Mouse (Mus musculus) thymus, adult 2 months (tissue): ENCODE measurements around the gene Gabrb1.

Source experiments
- CTCF ChIP-seq: fragments of 200-500 bp; IDR thresholded peaks from 2 replicates; pipeline ENCODE4 v1.5.1; 2012; ENCODE audit warnings: mild to moderate bottlenecking, control low read depth, low read length, moderate library complexity, borderline replicate concordance; ENCODE audit not compliant: control insufficient read depth, poor library complexity, insufficient read depth; ENCODE audit errors: extremely low read depth
- POLR2A ChIP-seq: fragments of 200-500 bp; IDR thresholded peaks from 2 replicates; pipeline ENCODE4 v1.6.1; 2012; ENCODE audit warnings: mild to moderate bottlenecking, low read length, control low read depth, moderate library complexity; ENCODE audit not compliant: control insufficient read depth, poor library complexity, insufficient read depth; ENCODE audit errors: extremely low read depth

DNA sequence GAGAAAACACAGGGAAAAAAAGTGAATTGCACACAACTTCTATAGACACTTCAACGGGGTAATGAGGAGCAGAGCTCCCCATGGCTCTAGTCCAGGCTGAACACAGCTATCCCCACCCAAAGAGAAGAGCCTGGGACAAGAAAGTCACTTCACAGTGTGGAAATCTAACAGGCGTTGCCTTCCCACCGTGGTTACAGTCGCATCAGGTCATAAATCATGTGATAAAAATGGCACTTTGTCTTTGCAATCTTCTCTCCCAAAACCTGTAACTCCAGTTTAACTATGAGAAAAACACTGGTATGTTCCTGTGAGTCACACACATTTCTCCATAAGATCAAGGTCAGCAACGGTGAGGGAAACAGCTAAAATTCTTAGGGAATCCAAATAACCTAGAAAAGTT lies 498.7 kb downstream of the Gabrb1 start:
- TF ChIP-seq CTCF: no peak
- TF ChIP-seq POLR2A: no peak
